Mouse (Mus musculus): ENCODE results near the gene 5730596B20Rik. TPM values are rescaled to one million over a fixed set of nuclear protein-coding genes. Genes with fewer than 3 reads are reported as not detected.

The 5730596B20Rik gene
- total RNA-seq (2023): not detected

DNA sequence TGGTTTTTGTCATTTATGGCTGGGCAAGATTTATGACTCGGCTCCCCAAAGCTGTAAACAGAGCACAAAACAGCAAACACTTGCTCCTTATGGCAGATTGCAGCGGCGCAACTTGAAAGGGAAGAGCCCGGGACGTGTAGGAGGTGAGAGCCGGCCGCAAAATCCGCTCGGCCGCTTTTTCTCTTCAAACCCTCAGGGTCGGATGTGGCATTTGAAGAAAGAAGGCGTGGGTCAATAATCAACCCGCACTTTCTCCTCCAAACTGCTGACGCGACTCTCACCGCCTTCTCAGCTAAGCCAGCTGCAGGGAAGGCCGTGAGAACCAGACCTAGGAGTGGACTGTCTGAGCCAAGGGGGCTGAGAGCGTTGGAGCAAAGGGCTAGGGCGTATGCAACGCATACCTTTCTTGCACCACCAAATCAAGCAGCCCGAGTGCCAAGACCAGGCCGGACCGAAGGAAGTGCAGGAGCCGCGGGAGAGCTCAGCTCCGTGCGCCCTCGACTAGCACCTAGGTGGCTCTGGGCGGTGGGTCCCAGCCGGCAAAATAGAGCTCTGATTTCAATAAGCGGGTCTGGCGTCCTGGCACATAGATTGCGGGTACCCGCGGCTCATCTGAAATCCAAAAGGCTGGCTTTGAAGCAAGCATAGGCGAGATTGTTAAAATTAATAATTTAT lies at the start of gene 5730596B20Rik:
Gene 5730596B20Rik (plus strand): TSS at position 438 of the 675 bp plus-strand sequence.

DNA sequence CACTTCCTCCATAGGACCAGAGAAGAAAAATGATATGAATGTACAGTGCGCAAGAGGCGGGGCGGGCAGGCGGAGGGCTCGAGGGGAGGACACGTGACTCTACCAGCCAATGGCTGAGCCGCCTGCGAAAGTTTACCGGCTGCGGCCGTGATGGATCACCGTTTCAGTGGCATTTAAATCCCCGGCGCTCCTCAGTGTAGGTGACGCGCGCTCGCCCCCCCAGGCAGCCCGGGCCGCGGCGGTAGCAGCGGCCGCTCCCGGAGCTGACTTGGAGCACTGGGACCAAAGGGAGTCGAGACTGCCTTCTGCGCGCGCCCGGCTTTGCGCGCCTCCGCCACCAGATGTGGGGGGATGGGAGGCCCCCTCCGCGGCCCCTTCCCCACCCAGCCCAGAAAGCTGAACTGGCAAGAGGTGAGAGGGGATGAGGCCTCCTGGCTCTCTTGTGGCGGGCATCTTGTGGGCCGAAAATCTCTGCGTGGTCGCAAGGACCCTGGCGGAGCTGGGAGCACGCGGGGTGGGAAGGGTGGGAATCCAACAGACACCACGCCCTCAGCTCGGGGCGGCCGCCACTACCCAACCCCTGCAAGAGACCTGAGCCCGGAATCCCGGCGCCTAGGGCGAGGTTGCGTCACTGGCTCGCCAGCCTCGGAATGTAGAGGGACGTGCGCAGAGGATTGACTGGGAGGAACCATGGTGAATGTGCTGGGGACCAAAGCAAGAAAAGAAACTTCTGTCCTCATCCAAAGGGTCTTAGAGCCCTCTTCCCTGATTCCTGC lies 18.8 kb upstream of the 5730596B20Rik start, which contains the start of gene Hoxa1:
Gene Hoxa1 (minus strand): TSS at position 42 of the 776 bp plus-strand sequence.

DNA sequence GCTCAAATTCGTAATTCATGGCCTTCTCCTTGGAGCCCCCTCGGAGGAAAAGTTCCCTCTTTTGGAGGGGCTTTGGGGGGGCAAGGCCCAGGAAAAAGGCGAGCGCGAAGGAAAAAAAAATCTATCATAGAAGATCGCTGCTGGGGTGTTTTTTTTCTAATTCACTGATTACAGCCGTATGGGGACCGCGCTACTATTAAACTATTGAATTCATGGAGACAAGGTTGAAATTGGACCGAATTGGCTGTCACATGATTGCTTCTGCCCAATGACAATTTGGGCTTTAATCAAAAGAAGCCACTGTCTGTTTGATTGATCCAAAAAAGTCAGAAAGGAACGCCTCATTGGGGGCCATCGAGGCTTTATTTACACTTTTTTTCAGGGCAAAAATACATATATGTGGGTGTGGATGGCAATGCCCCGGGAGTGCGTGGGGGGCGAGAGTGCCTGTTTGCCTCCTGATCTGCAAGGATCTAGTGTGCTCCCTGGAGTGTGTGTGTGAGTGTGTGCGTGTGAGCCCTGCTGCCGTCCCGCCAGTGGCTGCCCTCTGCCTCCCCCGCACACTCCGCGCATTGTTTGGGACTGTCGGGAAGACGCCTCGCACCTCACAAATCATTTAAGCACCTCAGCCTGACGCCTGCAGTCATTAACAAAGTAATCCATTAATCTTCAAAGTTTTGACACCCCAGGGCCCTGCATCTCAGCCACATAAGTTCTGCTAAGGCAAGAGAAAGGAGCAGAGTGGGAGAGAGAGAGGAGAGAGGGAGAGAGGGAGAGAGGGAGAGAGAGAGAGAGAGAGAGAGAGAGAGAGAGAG lies 12.5 kb upstream of the 5730596B20Rik start, which contains the start of gene Hoxa2:
Gene Hoxa2 (minus strand): TSS at position 206 of the 815 bp plus-strand sequence.

GRCm38 (mm10) chr6:52190906-52191810 lies 13.9 kb downstream of the 5730596B20Rik start, which contains the start of gene Hoxa4:
Gene Hoxa4, minus strand, starts transcription at chr6:52191753.

GRCm38 (mm10) chr6:52204050-52204752 lies 26.9 kb downstream of the 5730596B20Rik start, which contains the start of gene Hoxa5:
Gene Hoxa5, minus strand, starts transcription at chr6:52204587.

GRCm38 (mm10) chr6:52208072-52208867 lies 31.0 kb downstream of the 5730596B20Rik start, which contains the start of gene Hoxa6:
Gene Hoxa6, minus strand, starts transcription at chr6:52208722.

DNA sequence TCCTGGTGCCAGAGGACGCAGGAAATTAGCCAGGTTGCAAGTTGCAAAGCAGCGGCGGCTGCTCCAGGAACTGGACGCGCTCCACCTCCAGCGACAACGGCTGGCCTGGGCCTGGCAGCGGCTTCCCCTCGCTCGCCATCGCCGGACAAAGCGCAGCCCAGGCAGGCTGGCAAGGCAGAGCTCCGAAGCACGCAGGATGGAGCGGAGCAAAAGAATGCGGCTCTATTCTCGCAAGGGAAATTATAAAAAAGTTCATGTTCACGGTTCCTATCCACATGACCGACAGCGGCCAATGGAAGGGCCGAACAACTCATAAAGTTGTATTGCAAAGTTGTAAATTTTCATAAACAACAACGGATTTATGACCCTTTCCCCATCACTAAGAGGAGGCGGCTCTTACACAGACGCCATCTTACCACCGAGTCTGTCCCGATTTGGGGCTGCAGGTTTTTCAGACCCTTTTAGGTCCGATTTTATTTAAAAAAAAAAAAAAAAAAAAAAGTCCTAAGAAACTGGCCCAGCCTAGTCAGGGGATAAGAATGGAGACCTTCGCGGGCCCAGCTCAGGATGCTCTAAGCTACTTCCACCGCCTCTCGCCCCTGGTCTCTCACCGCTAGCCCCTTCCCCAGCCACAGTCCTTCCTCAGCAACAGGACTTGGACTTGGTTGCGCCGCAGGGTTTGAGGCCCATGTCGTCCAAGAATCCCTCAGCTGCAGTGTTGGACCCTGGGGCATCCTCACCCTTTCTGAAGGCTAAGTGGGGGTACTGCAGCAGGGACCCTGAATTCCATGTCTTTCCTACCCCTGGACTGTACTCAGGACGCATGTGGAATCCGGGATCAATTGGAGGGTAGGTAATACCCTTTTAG lies 36.1 kb downstream of the 5730596B20Rik start, which contains the start of the genes Hoxa3 and Gm28308:
Gene Hoxa3 (minus strand): TSS at position 218 of the 868 bp plus-strand sequence.
Gene Gm28308 (minus strand): TSS at position 221 of the 868 bp plus-strand sequence.

GRCm38 (mm10) chr6:52221337-52221992 lies 44.2 kb downstream of the 5730596B20Rik start, which contains the start of gene Hoxa7:
Gene Hoxa7, minus strand, starts transcription at chr6:52221854.

Other genes starting within 250 kb of the 5730596B20Rik start
- 100 to 1,000 TPM; 187 to 226 TPM for gene Skap2, start 164.9 kb upstream of the 5730596B20Rik start, total RNA-seq (2023)
- gene Hoxa1, start 19.2 kb upstream of the 5730596B20Rik start, total RNA-seq (2023): not detected
- not detected for gene Hoxa2, start 12.7 kb upstream of the 5730596B20Rik start, total RNA-seq (2023)
- gene Hoxa4, start 14.3 kb downstream of the 5730596B20Rik start, total RNA-seq (2023): under 1 TPM in 1 of 2 experiments, not detected in 1; 0.24 TPM
- not detected for gene Hoxa5, start 27.1 kb downstream of the 5730596B20Rik start, total RNA-seq (2023)
- gene Hoxa6, start 31.2 kb downstream of the 5730596B20Rik start, total RNA-seq (2023): not detected
- gene Hoxa3, start 35.8 kb downstream of the 5730596B20Rik start, total RNA-seq (2023): under 1 TPM in 1 of 2 experiments, not detected in 1; 0.46 TPM
- gene Gm28308, start 35.8 kb downstream of the 5730596B20Rik start, total RNA-seq (2023): not detected
- gene Hoxa7, start 44.4 kb downstream of the 5730596B20Rik start, total RNA-seq (2023): under 1 TPM in 1 of 2 experiments, not detected in 1; 0.90 TPM
- gene Hoxa9, start 53.6 kb downstream of the 5730596B20Rik start, total RNA-seq (2023): 1 to 10 TPM in 1 of 2 experiments, under 1 TPM in 1; 0.31 to 1.1 TPM
- under 1 TPM in 1 of 2 experiments, not detected in 1; 0.15 TPM for gene Hoxa10, start 63.4 kb downstream of the 5730596B20Rik start, total RNA-seq (2023)
- not detected for gene Hoxa11, start 68.3 kb downstream of the 5730596B20Rik start, total RNA-seq (2023)
- not detected for gene Hoxa13, start 83.4 kb downstream of the 5730596B20Rik start, total RNA-seq (2023)
- not detected for gene Evx1, start 136.0 kb downstream of the 5730596B20Rik start, total RNA-seq (2023)

All from neutrophil, adult 83 days (primary cell).